Mouse (Mus musculus) CD4-positive, CD25-positive, alpha-beta regulatory T cell, adult 4 months (primary cell): ENCODE results near the gene Gm11084. TPM values are rescaled to one million over a fixed set of nuclear protein-coding genes. Genes with fewer than 3 reads are reported as not detected.
"Not testable (repeated sequence)": the region's sequence is repeated elsewhere in the genome, so short reads cannot be mapped to it uniquely, and the experiment has no call there.

Experiments used
- ATAC-seq: one replicate; pipeline ENCODE4 v1.8.0; 2017
- polyA plus RNA-seq, 2 experiments: library from polyadenylated mRNA; unstranded; fragments of 100-300 nt; shearing (Covaris generic); gene quantifications; one replicate each; pipeline ENCODE4 v1.2.1; 2017

Gm11084 gene
- not detected for polyA plus RNA-seq

GRCm38 (mm10) chr2:72986616-72987015, at the start of gene Gm11084:
Gm11084 (minus strand) TSS chr2:72986716.
- ATAC-seq = no peak

GRCm38 (mm10) chr2:73031061-73032055, 44.8 kb upstream of the Gm11084 start:
- ATAC-seq = no peak

- no peak for ATAC-seq
Measured at GRCm38 (mm10) chr2:73029846-73030245, 43.3 kb upstream of the Gm11084 start.

- ATAC-seq = no peak
Measured at GRCm38 (mm10) chr2:73028019-73028418, 41.5 kb upstream of the Gm11084 start.

GRCm38 (mm10) chr2:73027126-73027525, 40.6 kb upstream of the Gm11084 start:
- ATAC-seq = no peak

GRCm38 (mm10) chr2:73023803-73024202, 37.3 kb upstream of the Gm11084 start:
- ATAC-seq = no peak

GRCm38 (mm10) chr2:73021046-73021445, 34.5 kb upstream of the Gm11084 start:
- ATAC-seq = no peak

GRCm38 (mm10) chr2:73019371-73020146, 33.0 kb upstream of the Gm11084 start:
- no peak for ATAC-seq

- not testable (repeated sequence) for ATAC-seq
Measured at GRCm38 (mm10) chr2:73014063-73014462, 27.5 kb upstream of the Gm11084 start.

- no peak for ATAC-seq
Measured at GRCm38 (mm10) chr2:73012636-73013035, 26.1 kb upstream of the Gm11084 start.

- no peak for ATAC-seq
Measured at GRCm38 (mm10) chr2:73007472-73007871, 21.0 kb upstream of the Gm11084 start.

- ATAC-seq = no peak
Measured at GRCm38 (mm10) chr2:73005611-73006515, 19.3 kb upstream of the Gm11084 start.

GRCm38 (mm10) chr2:73003751-73004717, 17.5 kb upstream of the Gm11084 start:
- peak; percentile 28 for ATAC-seq

- peak; percentile 79 for ATAC-seq
Measured at GRCm38 (mm10) chr2:73003049-73003448, 16.5 kb upstream of the Gm11084 start.

GRCm38 (mm10) chr2:73002451-73002850, 15.9 kb upstream of the Gm11084 start:
- ATAC-seq = peak; percentile 34

GRCm38 (mm10) chr2:73001994-73002393, 15.5 kb upstream of the Gm11084 start:
- ATAC-seq = no peak

- no peak for ATAC-seq
Measured at GRCm38 (mm10) chr2:73000194-73000593, 13.7 kb upstream of the Gm11084 start.

- no peak for ATAC-seq
Measured at GRCm38 (mm10) chr2:72997586-72997985, 11.1 kb upstream of the Gm11084 start.

GRCm38 (mm10) chr2:72996808-72997378, 10.4 kb upstream of the Gm11084 start:
- ATAC-seq = peak; percentile 95

GRCm38 (mm10) chr2:72995346-72996097, 9.0 kb upstream of the Gm11084 start:
- ATAC-seq = peak; percentile 64
